Comparison of ENCODE assay signal across 9 mouse cellular contexts in the genomic region with DNA sequence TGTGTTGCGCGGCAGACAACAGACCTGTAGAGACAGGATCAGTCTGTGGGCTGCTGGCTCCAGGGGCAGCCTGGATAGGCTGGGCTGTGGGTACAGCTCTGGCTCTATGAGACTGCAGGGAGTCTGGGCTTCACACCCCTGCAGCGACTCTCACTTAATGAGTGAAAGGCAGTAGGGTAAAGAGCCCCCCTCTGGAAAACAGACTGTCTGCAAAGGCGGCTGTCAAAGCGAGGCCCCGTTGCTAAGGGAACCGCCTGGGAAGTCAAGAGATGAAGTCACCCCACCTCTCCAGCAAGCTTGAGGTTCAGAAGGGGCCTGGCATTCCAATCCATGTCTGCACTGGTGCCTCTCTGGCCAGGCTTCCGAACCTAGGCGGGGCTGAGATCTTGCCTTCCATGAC.
A peak's percentile ranks its signal among the peaks of the same experiment; 100 is the strongest.
DNase-seq lines count a peak whose midpoint lies in the region; ATAC-seq lines count a peak whose summit lies in the region.
"Had no signal": no experiment of that assay in that cellular context is flagged by ENCODE, and none has a peak within 500 bp of the region (broad histone marks: within the 10 kb centered on the region; RNA-seq: fewer than 3 reads in every experiment).

No protein-coding gene starts in this region.

- H3K4me2 ChIP-seq in heart, embryonic 14.5 days (ENCODE audit: low read length), result peak overlapping the region; percentile 5; the same call in 1 of the 2 replicates
- no peak overlapping the region for H3K4me2 ChIP-seq in hindbrain, embryonic 16.5 days (ENCODE audit: low read length)
- no peak overlapping the region for H3K4me2 ChIP-seq in midbrain, embryonic 14.5 days (ENCODE audit: low read length)

- H3K27ac ChIP-seq in heart, embryonic 14.5 days (replicated peaks in 1 of 2; ENCODE audit: control insufficient read depth in 1 of 2, insufficient read depth in 1 of 2, low read depth in 2 of 2, low read length in 2 of 2), result no peak overlapping the region
- H3K27ac ChIP-seq in hindbrain, embryonic 16.5 days (ENCODE audit: low read depth, low read length), result no peak overlapping the region; the same call in 1 of the 2 replicates
- H3K27ac ChIP-seq in midbrain, embryonic 14.5 days (replicated peaks; ENCODE audit: low read depth, low read length), result peak overlapping the region; percentile 22

- 13% methylated on average over 9 of the region's 9 CpGs for WGBS in heart, embryonic 14.5 days
- 9% methylated on average over 9 of the region's 9 CpGs for WGBS in hindbrain, embryonic 16.5 days
- WGBS in midbrain, embryonic 14.5 days, result 17% methylated on average over 9 of the region's 9 CpGs

- H3K36me3 ChIP-seq in heart, embryonic 14.5 days (ENCODE audit: control insufficient read depth, insufficient read depth, low read length), result no peaks in the 10 kb centered on the region
- no peaks in the 10 kb centered on the region for H3K36me3 ChIP-seq in hindbrain, embryonic 16.5 days (ENCODE audit: control insufficient read depth, insufficient read depth, low read length)
- no peaks in the 10 kb centered on the region for H3K36me3 ChIP-seq in midbrain, embryonic 14.5 days (ENCODE audit: control insufficient read depth, insufficient read depth, low read length)

- H3K9ac ChIP-seq in heart, embryonic 14.5 days (ENCODE audit: low read length), result no peak overlapping the region
- H3K9ac ChIP-seq in hindbrain, embryonic 16.5 days (ENCODE audit: low read depth, low read length), result no peak overlapping the region; the same call in 1 of the 2 replicates
- H3K9ac ChIP-seq in midbrain, embryonic 14.5 days (replicated peaks; ENCODE audit: low read length), result no peak overlapping the region

- no peaks in the 10 kb centered on the region for H3K27me3 ChIP-seq in heart, embryonic 14.5 days (ENCODE audit: control insufficient read depth, insufficient read depth, low read length)
- no peaks in the 10 kb centered on the region for H3K27me3 ChIP-seq in hindbrain, embryonic 16.5 days (replicated peaks; ENCODE audit: control insufficient read depth, insufficient read depth, low read length)
- H3K27me3 ChIP-seq in midbrain, embryonic 14.5 days (ENCODE audit: control insufficient read depth, insufficient read depth, low read length), result no peaks in the 10 kb centered on the region

- peaks cover 19 to 23% of the 10 kb centered on the region in 2 experiments for H3K4me1 ChIP-seq in heart, embryonic 14.5 days (ENCODE audit: control insufficient read depth in 2 of 2, insufficient read depth in 2 of 2, low read length in 2 of 2)
- H3K4me1 ChIP-seq in hindbrain, embryonic 16.5 days (ENCODE audit: control insufficient read depth, insufficient read depth, low read depth, low read length), result peaks cover 22% of the 10 kb centered on the region
- peaks cover 30% of the 10 kb centered on the region for H3K4me1 ChIP-seq in midbrain, embryonic 14.5 days (ENCODE audit: control insufficient read depth, insufficient read depth, low read length)

- DNase-seq in heart, adult 9 months (ENCODE audit: low spot score in 2 of 2), result no peak
- peak; percentile 60 for DNase-seq in brain, embryonic 18.5 days (ENCODE audit: low read depth, low spot score)
- DNase-seq in midbrain, embryonic 14.5 days, result peak; percentile 72
- no peak for DNase-seq in adrenal gland, postnatal 36 days
- DNase-seq in adrenal gland, adult 18-20 months (ENCODE audit: low spot score in 2 of 2), result no peak
- DNase-seq in gastrocnemius, postnatal 25 days, result no peak
- DNase-seq: cerebellum, adult 9-10 months had no signal

- no peak for ATAC-seq in heart, embryonic 14.5 days (ENCODE audit: insufficient number of reproducible peaks, insufficient read depth, low FRiP score, low read depth)
- ATAC-seq in hindbrain, embryonic 16.5 days, result peak; percentile 72
- ATAC-seq in midbrain, embryonic 14.5 days (ENCODE audit: low FRiP score, low TSS enrichment), result peak; percentile 58; the same call in 1 of the 2 replicates

- no peak overlapping the region for H3K4me3 ChIP-seq in heart, embryonic 14.5 days (ENCODE audit: control insufficient read depth in 1 of 2, insufficient read depth in 1 of 2, low read depth in 1 of 2, low read length in 2 of 2)
- no peak overlapping the region for H3K4me3 ChIP-seq in hindbrain, embryonic 16.5 days (ENCODE audit: low read length)
- no peak overlapping the region for H3K4me3 ChIP-seq in midbrain, embryonic 14.5 days (replicated peaks; ENCODE audit: low read depth, low read length)

- no peaks in the 10 kb centered on the region for H3K9me3 ChIP-seq in heart, embryonic 14.5 days (ENCODE audit: control insufficient read depth, low read length)
- H3K9me3 ChIP-seq in hindbrain, embryonic 16.5 days (ENCODE audit: control insufficient read depth, low read length), result no peaks in the 10 kb centered on the region
- no peaks in the 10 kb centered on the region for H3K9me3 ChIP-seq in midbrain, embryonic 14.5 days (ENCODE audit: control insufficient read depth, low read length)

Comparison
In these comparisons a context has a peak if more than half of its experiments do, and no peak if none do; other contexts are left out.
1. DNase-seq: peak in brain, embryonic 18.5 days (single experiment) and midbrain, embryonic 14.5 days (single experiment); none in heart, adult 9 months (0 of 2), adrenal gland, postnatal 36 days (0 of 2), adrenal gland, adult 18-20 months (0 of 2) and gastrocnemius, postnatal 25 days (single experiment).